Comparison of ENCODE assay signal across 16 mouse cellular contexts in genomic region chr9:37461571-37461970, GRCm38 (mm10). TPM values are rescaled to one million over a fixed set of nuclear protein-coding genes. Genes with fewer than 3 reads are reported as not detected.
"Had no signal": no experiment of that assay in that cellular context is flagged by ENCODE, and none has a peak within 500 bp of the region (broad histone marks: within the 10 kb centered on the region; RNA-seq: fewer than 3 reads in every experiment).

No protein-coding gene starts in this region.

- H3K36me3 ChIP-seq: limb, embryonic 13.5 days; neural tube, embryonic 12.5 days had no signal

- H3K9me3 ChIP-seq: limb, embryonic 13.5 days; neural tube, embryonic 12.5 days had no signal

- H3K27ac ChIP-seq: kidney, postnatal 0 days; limb, embryonic 13.5 days; liver, embryonic 14.5 days; neural tube, embryonic 12.5 days had no signal

- H3K9ac ChIP-seq: limb, embryonic 13.5 days; liver, embryonic 14.5 days had no signal

- H3K4me3 ChIP-seq: left cerebral cortex, adult 2 months; myocyte had no signal

- DNase-seq: kidney, adult 9 months; kidney, postnatal 36 days; lung, adult 18-20 months; midbrain, embryonic 14.5 days; retina, postnatal 1 day; right cerebral cortex, postnatal 4 days; spleen, adult 18-20 months; thymus, adult 18-20 months; thymus, postnatal 14 days had no signal

RNA-seq across cellular contexts. Expression of gene Robo3, which starts 28.5 kb away (rescaled TPM):
- polyA plus RNA-seq: stomach, embryonic 14.5 days had no signal

RNA-seq across cellular contexts. Expression of gene Robo4, which starts 59.9 kb away (rescaled TPM):
- polyA plus RNA-seq: myocyte had no signal
